Mouse (Mus musculus) neural tube, embryonic 14.5 days (tissue): ENCODE measurements at regions not wholly inside any gene's neighbourhood (a gene's known extent, or its start where the extent isn't known, plus 50 kb on each side); places are given as distances from the start of the nearest gene placed in this dataset.

Experiments
- ATAC-seq: fragments of 200-750 bp; cut with Nextera tagmentation; 2 replicates; pipeline ENCODE4 v1.8.0; 2017; ENCODE audit warnings: low read depth, mild to moderate bottlenecking, moderate TSS enrichment, moderate library complexity
- H3K27ac ChIP-seq: fragments of 300-500 bp; sonication (generic); 2 replicates; pipeline ENCODE4 v1.5.1; 2014; ENCODE audit warnings: low read depth, mild to moderate bottlenecking, control low read depth, low read length, moderate library complexity, mixed read lengths
- H3K27me3 ChIP-seq: fragments of 300-500 bp; sonication (generic); 2 replicates; pipeline ENCODE4 v1.6.1; 2014; ENCODE audit warnings: low read length; ENCODE audit not compliant: control insufficient read depth, insufficient read depth
- H3K36me3 ChIP-seq: fragments of 300-500 bp; sonication (generic); 2 replicates; pipeline ENCODE4 v1.6.1; 2014; ENCODE audit warnings: low read length, mixed read lengths; ENCODE audit not compliant: control insufficient read depth, insufficient read depth
- H3K4me1 ChIP-seq: fragments of 300-500 bp; sonication (generic); 2 replicates; pipeline ENCODE4 v1.6.1; 2014; ENCODE audit warnings: low read length; ENCODE audit not compliant: control insufficient read depth, insufficient read depth
- H3K4me2 ChIP-seq: fragments of 300-500 bp; sonication (generic); 2 replicates; pipeline ENCODE4 v1.6.1; 2014; ENCODE audit warnings: mild to moderate bottlenecking, low read depth, low read length, control low read depth
- H3K4me3 ChIP-seq: fragments of 300-500 bp; sonication (generic); 2 replicates; pipeline ENCODE4 v1.5.1; 2014; ENCODE audit warnings: low read depth, low read length, control low read depth, mixed read lengths
- H3K9ac ChIP-seq: fragments of 300-500 bp; sonication (generic); replicated peaks from 2 replicates; pipeline ENCODE4 v1.6.1; 2014; ENCODE audit warnings: low read depth, mild to moderate bottlenecking, control low read depth, low read length, mixed read lengths
- H3K9me3 ChIP-seq: fragments of 300-500 bp; sonication (generic); 2 replicates; pipeline ENCODE4 v1.6.1; 2016; ENCODE audit warnings: low read length; ENCODE audit not compliant: control insufficient read depth
- WGBS: fragments of 180-500 bp; shearing (Covaris S2); extraction: QIAGEN DNeasy Blood & Tissue Kit; methylation state at CpG from one replicate; pipeline ENCODE4 v1.1.7; 2014; 5-methylcytosine and 5-hydroxymethylcytosine counted together

DNA sequence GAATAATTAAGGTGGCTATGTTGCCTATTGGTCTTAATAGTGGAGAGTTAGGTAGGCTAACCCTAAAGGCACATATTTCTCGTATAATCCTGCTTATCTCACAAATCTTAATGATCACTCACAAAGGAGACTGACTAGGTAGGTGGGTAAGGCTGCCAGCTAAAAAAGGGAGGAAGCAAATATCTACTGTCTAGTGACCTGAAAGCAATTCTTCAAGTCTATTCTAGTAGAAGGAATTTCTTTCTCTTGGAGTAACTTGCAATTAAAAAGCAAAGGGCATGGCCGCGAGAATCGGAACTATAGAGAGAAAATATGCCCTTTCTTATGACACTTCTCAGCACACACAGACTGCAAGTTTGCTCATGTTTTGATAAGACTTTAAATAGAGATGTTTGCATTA is 201.6 kb downstream of the C1d start:
- H3K27ac ChIP-seq, result no peak overlapping the region
- no peaks in the 10 kb centered on the region; the same call in 1 of the 2 replicates for H3K4me1 ChIP-seq
- no peak overlapping the region for H3K4me3 ChIP-seq
- WGBS, result 44% methylated on average over 4 of the region's 4 CpGs
- no peak overlapping the region for H3K4me2 ChIP-seq
- ATAC-seq, result no peak
- H3K27me3 ChIP-seq, result no peaks in the 10 kb centered on the region
- H3K36me3 ChIP-seq, result no peaks in the 10 kb centered on the region
- no peaks in the 10 kb centered on the region for H3K9me3 ChIP-seq
- H3K9ac ChIP-seq, result no peak overlapping the region

DNA sequence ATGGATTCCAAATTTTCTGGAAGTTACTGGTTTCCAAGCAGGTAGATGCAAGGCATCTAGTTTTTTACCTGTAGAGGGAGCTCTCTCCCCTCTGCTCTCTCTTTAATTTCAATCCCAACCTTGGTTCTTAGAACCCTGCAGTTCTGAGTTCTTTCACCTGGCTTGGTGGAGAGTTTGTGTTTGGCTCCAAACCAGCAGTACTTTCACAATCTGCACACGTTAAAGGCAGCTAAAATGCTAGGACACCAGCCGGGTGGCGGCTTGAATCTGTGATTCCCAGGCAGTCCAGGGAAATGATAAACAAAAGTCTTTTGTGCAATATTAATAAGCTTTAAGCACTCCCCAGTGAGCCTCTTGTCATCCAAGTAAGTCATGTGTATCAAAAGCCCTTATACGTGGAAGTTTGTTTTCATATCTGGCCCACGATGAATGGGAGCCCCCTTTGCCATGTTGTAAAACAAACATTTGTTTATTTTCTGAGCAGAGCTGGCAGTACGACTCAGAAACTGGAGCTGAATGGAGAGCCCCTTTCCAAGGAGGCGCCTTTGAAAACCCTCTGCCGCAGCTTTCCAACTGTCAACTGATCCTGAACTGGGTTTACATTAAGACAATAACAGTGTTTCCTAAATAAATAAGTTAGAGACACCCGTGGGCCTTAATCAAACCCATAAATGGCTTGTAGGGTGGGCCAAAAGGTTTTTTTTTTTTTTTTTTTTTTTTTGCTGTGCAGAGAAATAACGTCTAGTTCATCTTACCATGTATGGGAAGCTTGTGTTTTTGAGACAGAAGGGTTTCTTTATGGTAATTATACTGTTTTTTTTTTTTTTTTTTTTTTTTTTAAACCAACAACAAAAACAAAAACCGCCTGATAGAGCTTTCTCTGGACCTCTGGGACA is 202.9 kb downstream of the C1d start:
- H3K9me3 ChIP-seq, result no peaks in the 10 kb centered on the region
- H3K4me3 ChIP-seq, result no peak overlapping the region
- peak; percentile 60; the same call in 1 of the 2 replicates for ATAC-seq
- H3K27me3 ChIP-seq, result no peaks in the 10 kb centered on the region
- H3K4me1 ChIP-seq, result no peaks in the 10 kb centered on the region; the same call in 1 of the 2 replicates
- 12% methylated on average over 11 of the region's 11 CpGs for WGBS
- no peak overlapping the region; the same call in 1 of the 2 replicates for H3K27ac ChIP-seq
- no peak overlapping the region for H3K9ac ChIP-seq
- H3K4me2 ChIP-seq, result peak overlapping the region; percentile 14
- no peaks in the 10 kb centered on the region for H3K36me3 ChIP-seq

DNA sequence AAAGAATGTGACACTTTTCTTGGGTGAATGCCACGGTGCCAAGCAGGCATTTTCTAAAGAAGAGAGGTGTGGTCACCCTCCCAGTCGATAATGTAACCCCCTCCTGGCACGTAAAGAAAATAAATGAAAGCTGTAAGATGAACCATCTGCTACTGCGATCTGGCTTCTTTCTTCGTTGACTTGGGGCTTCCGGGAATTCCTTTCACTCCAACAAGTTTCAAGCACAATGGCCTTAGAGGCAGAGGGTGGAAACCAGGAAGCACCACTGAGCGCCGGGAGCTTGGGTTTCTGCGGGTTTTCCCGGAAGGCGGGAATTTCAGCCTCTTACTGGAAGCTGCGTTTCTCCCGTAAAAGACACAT is 203.5 kb downstream of the C1d start:
- ATAC-seq, result no peak
- Histone ChIP-seq H3K27me3 (no peaks in the 10 kb centered on the region), H3K9ac (no peak overlapping the region), H3K27ac (no peak overlapping the region), H3K4me1 (no peaks in the 10 kb centered on the region; the same call in 1 of the 2 replicates), H3K4me3 (no peak overlapping the region), H3K36me3 (no peaks in the 10 kb centered on the region), H3K4me2 (peak overlapping the region; percentile 14; the same call in 1 of the 2 replicates), H3K9me3 (no peaks in the 10 kb centered on the region)
- WGBS, result 14% methylated on average over 13 of the region's 13 CpGs

DNA sequence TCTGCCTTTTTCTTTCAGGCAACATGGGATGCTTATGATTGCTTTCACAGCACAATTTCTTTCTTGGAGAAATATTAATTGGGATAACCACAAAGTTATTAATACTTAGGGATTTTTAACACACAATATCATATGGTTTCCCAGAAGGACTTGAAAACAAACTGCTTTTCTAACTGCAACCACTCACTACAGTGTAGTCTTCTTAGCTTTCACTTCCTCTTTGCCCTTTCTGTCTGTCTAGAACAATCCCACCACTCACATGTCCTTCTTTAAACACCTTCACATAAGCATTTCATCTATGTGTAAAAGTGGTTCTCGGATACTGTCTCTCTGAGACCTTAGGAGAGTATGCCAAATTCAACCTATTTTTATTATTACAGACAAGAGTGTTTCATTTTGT is 204.3 kb downstream of the C1d start:
- no peak overlapping the region for H3K9ac ChIP-seq
- H3K27ac ChIP-seq, result no peak overlapping the region
- H3K4me1 ChIP-seq, result no peaks in the 10 kb centered on the region; the same call in 1 of the 2 replicates
- no peak for ATAC-seq
- 98% methylated on average over 1 of the region's 1 CpGs for WGBS
- H3K9me3 ChIP-seq, result no peaks in the 10 kb centered on the region
- H3K36me3 ChIP-seq, result no peaks in the 10 kb centered on the region
- no peak overlapping the region for H3K4me3 ChIP-seq
- H3K27me3 ChIP-seq, result no peaks in the 10 kb centered on the region
- no peak overlapping the region for H3K4me2 ChIP-seq

DNA sequence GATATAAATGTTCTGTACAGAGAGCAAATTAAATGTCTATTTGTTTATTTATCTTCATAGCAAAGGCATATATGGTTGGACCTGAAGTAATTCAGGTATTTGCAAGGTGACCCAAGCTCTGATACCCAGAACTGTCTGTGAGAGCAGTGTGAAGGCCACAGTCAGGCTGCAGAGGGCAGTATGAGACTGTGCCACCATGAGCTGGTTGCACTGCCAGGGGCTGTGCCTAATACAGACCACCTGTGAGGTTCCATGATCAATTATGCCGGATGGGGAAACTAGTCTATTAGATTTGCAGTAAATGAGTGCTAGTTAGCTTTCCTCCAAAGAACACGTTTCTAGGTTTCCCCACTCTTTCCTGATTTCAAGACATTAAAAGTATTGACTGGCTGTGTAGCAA is 207.5 kb downstream of the C1d start:
- H3K36me3 ChIP-seq, result no peaks in the 10 kb centered on the region
- no peak overlapping the region for H3K9ac ChIP-seq
- no peak overlapping the region for H3K4me2 ChIP-seq
- H3K9me3 ChIP-seq, result no peaks in the 10 kb centered on the region
- 42% methylated on average over 2 of the region's 2 CpGs for WGBS
- peak; percentile 94 for ATAC-seq
- no peaks in the 10 kb centered on the region; the same call in 1 of the 2 replicates for H3K4me1 ChIP-seq
- H3K4me3 ChIP-seq, result no peak overlapping the region
- no peaks in the 10 kb centered on the region for H3K27me3 ChIP-seq
- no peak overlapping the region for H3K27ac ChIP-seq

DNA sequence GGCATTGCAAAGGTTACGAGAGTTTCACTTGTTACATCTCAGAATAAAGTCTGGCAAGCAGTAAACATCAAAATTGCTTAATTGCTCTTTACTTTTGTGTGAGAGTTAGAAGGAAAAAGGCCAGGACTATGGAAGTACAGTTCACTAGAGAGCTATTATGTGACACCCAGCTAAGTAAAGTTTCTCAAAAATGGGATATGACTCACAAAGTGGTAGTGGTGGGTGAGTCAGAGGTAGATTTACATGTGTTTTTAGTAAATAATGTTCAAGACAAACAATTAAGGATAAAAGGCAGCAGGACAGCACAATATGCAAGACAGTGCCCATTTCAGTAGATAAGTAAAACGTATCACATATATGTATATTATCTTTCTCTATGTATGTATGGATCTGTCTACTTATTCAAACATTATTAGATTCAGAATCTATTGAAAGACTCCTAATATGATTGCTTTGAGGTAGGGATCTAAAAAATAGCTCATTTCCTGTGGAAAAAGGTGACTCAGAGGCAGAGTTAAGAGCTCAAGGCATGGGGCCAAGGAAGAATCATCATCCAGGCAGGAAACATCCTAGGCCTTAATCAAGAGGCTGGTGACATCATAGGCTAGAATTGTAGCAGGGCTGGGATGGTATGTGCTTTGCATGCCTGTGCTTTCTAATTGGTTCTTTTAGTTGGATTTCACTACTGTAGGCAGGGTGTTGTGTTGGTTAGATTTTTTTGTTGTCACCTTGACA is 211.2 kb downstream of the C1d start:
- Histone ChIP-seq H3K9ac (no peak overlapping the region), H3K4me3 (no peak overlapping the region), H3K27ac (no peak overlapping the region), H3K36me3 (no peaks in the 10 kb centered on the region), H3K27me3 (no peaks in the 10 kb centered on the region), H3K9me3 (no peaks in the 10 kb centered on the region), H3K4me2 (no peak overlapping the region), H3K4me1 (no peaks in the 10 kb centered on the region)
- WGBS, result 93% methylated on average over 2 of the region's 2 CpGs
- ATAC-seq, result no peak

DNA sequence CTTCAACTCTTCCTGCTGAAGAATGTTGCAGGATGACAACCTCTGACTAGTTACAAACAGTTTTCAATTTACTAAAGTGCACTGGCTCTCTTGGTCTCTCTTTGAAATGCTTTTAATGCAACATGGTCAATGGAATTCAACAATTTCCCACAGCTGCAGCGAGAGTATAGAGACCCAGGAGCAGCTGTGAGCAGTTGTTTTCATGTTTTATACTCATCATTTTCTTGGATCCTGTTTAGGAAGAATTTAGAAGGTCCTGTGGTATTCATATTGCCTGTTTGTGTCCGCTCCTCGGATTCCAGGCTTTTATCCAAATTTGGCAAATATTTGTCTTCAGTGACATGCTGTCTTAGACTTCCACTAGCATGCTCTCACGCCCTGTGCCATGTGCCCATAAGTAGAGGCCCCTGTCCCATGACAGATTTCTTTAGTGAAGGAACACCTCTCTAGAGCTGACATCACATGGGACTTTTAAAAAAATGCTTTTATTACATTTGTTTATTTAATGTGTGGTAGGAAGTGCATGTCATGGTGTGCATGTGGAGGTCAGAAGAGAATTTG is 224.1 kb downstream of the C1d start:
- no peaks in the 10 kb centered on the region for H3K9me3 ChIP-seq
- H3K4me1 ChIP-seq, result no peaks in the 10 kb centered on the region
- no peak overlapping the region for H3K4me3 ChIP-seq
- no peak overlapping the region for H3K27ac ChIP-seq
- no peak for ATAC-seq
- H3K4me2 ChIP-seq, result no peak overlapping the region
- WGBS, result 81% methylated on average over 4 of the region's 4 CpGs
- H3K27me3 ChIP-seq, result no peaks in the 10 kb centered on the region
- H3K9ac ChIP-seq, result no peak overlapping the region
- no peaks in the 10 kb centered on the region for H3K36me3 ChIP-seq

DNA sequence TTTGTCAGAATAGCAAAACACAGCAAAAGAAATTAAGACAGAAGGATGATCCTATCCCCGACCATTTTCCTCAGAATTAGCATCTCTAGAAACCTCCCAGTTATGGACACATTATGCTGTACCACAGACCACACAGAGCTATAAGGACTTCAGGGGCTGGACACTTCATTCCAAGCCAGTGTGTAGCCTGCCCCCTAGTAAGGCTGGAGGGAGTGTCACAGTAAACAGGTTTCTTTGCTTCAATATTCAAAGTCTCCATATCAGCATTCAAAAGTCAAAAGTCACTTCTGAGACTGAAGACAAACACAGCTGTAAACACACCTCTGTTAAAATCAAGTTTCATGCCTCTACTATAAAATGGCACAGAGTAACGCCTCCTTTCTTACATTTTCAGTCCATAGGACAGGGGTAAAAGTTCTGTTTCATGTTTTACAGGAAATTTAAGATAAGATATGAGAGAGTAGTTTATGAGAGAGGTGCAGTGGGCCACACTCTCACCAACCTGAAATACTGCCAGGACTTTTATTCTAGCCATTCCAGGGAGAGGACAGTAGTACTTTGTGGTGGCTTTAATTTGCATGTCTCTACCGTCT is 226.6 kb downstream of the C1d start:
- no peaks in the 10 kb centered on the region for H3K9me3 ChIP-seq
- no peak for ATAC-seq
- 72% methylated on average over 3 of the region's 3 CpGs for WGBS
- H3K36me3 ChIP-seq, result no peaks in the 10 kb centered on the region
- no peaks in the 10 kb centered on the region for H3K4me1 ChIP-seq
- no peak overlapping the region for H3K27ac ChIP-seq
- H3K27me3 ChIP-seq, result no peaks in the 10 kb centered on the region
- no peak overlapping the region for H3K4me2 ChIP-seq
- H3K4me3 ChIP-seq, result no peak overlapping the region
- H3K9ac ChIP-seq, result no peak overlapping the region
